Mouse (Mus musculus) cerebellum, postnatal 14 days (tissue): ENCODE results near the gene Adgra1.

Experiments
- DNase-seq, 2 experiments: peaks; one replicate each; pipeline ENCODE4 v3.0.0; 2021; ENCODE audit warnings: mixed read lengths in 2 of 2

The Adgra1 gene

GRCm38 (mm10) chr7:139834036-139834435 is at the start of gene Adgra1:
TSS of gene Adgra1 (plus strand) at chr7:139834174.
- DNase-seq, result peak; percentile 79 to 81

GRCm38 (mm10) chr7:139787382-139787781 is 46.6 kb upstream of the Adgra1 start:
- DNase-seq, result no peak

DNA sequence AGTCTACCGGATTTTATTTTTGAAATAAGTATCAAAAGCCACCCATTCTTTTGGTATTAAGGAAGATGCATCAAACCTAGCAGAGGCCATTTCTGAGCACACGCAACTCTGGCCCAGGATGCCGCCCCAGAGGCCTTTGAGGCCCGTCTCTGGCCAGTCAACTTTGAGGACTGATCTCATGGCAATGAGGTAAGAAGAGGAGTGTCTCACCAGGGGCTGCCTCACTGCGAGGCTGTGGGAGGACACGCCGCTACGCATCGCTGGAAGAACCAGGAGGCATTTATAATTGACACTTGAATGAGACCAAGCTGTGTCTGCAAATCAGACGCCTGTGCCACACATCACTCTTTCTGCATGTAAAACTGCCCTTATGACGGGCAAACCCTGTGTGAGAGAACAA is 45.0 kb upstream of the Adgra1 start:
- DNase-seq, result no peak

- DNase-seq, result no peak
Measured at GRCm38 (mm10) chr7:139789718-139790117, 44.3 kb upstream of the Adgra1 start.

DNA sequence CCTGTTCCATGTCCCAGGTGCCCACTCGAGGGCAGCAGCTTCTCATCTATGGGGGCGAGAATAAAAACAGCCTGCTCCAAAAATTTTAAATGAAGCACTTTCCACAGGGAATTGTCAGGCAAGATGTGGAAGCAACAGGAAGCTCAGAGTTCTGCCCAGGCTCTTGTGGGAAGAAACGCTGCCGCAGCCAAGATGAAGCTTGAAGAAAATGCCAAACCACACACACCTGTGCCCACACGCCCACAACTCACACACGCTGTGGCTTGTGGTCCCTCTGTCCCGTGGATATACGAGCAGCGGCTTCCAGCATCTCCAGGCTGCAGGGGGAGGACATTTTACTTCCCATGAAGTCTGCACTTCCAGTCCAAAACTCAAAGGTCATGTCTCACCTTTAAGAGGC is 42.4 kb upstream of the Adgra1 start:
- peak in 1 of 2 experiments; percentile 34 for DNase-seq

DNA sequence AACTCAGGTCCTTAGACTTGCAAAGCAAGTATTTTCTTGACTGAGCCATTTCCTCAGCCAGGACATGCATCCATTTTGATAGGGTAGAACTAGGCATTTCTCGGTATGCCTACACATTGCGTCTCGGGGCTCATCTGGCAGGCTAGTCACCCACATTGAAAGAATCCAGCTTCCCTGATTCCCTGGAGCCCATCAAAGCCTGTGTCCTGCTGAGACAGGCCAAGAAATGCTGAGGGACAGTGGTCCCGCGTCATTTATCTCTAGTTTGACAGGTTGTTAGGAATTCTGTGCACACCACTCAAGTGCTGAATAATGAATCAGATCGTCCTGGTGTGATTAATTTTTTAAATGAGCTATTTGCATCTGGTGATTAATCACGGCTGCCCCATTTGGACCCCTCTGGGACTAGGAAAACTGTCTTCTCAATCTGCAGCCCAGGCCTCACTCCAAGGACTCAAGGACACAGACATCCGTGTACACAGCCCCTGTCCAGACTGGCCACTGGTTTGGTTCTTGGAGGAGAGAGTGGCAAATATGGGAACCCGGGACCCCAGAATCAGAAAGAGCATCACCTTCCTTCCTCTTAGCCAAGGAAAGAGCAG is 38.9 kb upstream of the Adgra1 start:
- DNase-seq, result no peak

DNA sequence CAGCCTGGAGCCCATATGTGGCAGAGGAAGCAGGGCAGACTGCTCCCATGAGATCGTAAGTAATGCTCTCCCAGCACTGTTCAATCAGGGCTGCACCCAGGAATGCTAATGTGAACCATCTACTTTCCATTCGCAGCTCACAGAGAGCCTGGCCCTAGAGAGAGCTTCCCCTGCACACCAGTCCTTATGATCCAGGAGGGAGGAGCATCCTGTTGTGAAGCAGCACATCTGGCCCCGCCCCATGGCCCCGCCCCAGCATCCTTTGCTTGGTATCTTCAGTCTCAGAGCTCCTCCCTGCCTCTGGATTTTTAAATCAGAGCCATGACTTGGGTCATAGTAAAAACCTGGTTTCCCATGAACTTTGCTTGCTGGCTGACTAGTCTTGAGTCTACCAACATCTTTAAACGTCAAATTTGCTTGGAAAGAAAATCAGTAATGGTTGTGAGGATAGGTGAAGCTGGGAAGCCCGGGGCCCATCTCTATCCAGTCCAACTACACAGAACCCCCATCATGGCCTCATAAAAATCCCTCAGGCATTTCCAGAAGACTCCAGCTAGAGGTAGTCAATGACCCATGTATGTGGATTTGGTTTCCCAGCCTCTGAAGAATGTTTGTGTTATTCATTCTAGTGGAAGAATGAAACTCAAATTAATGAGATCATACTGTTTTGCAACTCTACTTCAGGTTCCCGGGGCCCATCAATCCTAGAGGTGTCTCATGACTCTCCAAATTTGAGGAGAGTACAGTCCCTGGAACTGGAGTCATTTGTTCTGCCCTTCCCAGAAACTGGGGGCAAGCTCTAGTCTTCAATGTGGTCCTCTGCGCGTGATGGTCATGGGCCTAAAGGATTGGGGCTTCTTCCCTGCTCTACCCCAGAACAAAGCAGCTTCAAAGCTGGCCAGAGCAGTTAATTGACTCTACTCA is 36.5 kb upstream of the Adgra1 start:
- no peak for DNase-seq

- DNase-seq, result peak; percentile 15 to 20
Measured at GRCm38 (mm10) chr7:139806175-139806601, 27.8 kb upstream of the Adgra1 start.

DNA sequence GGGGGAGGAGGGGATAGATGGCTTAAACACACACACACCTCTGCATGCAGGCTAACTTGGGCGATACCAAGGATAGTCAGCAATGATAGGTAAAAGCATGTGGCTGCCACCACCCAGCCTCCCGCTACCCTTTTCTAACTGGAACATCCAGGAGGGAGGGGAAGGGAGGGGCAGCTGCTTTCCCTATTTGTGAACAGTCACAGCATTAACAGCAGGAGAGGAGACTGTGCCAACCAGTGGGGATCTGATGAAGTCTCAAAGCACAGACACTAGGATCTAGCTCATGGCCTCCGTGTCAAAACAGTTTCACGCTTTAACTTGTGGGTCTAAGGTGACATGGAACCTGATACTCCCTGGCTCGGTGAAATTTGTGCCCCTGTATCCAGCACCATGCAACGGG is 23.9 kb upstream of the Adgra1 start:
- DNase-seq, result peak in 1 of 2 experiments; percentile 23

- peak; percentile 40 to 62 for DNase-seq
Measured at GRCm38 (mm10) chr7:139811706-139812105, 22.3 kb upstream of the Adgra1 start.

DNA sequence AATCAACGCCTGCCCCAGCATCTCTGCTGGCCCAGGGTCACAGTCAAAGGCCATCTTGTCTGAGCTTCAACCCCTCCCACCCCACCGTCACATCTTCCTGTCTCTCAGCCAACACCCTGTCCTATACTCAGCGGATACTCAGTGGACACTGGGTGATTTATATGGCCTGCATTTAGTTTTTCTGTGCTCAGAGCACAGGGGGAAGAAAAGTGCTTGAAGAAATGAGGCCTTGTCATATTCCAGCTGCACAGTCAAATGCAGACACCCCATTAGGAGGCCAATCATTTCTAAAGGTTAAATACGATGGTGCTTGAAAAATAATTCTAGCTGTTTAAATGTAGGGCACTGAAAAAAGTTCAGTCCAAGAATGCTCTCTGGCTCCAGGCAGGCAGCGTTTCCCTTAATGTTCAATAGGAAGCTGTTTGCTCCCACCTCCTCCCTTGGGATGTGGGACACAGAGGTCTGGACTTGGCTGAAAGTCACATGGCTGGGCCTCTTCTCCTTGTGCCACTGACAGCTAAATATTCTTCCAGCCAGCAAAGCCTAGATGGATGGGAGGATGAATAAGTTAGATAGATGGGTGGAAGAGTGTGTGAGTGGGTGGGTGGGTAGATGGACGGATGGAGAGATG is 20.3 kb upstream of the Adgra1 start:
- DNase-seq, result no peak

DNA sequence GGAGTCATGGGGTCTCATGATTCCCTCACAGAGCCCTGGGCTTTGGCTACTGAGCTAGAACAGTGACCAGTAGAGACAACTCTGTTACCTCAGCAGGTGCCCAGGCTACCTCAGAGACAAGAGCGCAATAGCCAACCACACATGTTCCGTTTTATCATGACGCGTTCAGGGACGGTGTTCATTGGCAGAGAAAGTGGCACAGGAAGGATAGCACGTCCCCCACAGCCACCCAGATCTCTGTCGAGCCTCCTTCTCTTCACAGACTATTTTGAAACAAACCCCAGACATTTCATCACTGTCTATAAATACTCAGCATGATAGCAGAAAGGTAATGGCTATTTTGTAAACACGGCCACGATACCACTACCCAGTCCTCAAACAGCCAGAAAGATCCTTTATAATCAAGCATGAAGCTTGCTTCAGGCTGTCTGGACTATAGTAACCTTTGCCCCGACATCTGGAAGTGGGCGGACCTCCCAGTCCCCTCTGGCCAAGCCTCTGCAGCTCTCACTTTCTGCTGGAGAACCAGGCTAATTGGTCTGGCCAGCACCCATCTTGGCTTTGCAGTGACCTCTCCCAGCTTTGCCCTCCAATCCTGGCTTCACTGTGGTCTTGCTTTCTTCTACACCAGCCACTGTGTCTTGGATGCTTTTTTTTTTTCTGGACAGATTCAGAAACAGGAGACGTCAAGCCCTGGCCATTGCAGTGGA is 11.5 kb upstream of the Adgra1 start:
- DNase-seq, result no peak

- DNase-seq, result no peak
Measured at GRCm38 (mm10) chr7:139827687-139828086, 6.3 kb upstream of the Adgra1 start.

DNA sequence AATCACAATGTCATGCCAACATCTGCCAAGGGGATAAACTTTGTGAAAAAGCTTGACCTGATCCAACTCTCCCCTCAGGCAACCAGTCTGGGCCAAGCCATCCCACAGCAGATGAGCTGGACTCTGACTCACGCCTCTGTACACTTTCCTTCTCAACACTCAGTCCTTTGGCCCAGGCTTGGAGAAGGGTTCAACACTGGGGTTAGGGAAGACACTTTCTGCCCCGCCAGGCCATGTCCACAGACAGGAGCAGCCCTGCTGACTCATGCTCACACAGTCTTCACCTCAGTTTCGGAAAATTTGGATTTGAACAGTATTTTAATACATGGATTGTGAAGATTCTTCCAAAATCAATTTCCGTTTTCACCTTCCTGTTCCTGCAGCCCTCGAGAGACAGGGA is 442 bp upstream of the Adgra1 start:
- peak in 1 of 2 experiments; percentile 24 for DNase-seq

DNA sequence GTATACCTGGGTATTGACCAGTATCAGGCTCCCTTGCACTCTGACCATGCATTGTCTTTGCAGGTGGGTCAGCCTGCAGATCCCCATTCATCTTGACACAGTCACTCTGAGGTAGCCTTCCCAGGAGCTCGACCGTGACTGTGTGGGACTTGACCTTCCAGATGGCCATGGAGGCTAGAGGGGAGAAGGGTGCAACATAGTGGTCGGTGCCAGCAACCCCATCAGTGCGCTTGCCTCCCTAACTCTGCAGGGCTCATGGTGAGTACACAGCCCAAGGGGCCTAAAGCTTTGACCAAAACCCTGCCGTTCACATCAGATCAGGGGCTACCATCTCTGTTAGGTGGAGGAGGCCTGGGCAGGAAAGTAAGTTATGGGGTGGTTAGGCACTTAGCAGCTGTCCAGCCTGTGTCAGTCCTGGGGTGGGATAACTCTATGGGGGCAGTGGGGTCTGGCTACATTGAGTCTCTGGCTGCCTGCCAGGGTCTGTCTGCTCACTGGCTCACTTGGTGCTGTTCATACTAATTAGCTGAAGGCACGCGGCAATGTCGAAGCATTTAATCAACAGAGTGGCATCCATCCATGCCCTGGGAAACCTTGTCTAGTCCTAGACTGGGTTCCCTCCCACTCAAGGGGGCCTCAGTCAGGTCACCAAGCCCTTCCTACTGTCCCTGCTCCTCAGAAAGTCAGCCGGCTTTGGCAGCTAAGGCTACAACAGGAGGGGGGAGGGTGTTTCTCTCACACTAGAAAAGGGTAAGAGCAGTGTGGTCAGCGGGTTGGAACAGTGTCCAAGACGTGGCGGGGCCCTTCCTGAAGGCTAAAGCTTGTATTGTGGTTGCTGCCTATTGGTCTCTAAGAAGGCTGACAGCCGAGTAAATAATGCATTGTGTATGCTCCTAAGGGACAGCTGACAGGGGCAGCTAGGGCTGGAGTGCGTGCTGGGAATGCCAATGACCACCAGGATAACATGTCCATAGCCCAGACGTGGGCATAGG is 1.5 kb downstream of the Adgra1 start:
- DNase-seq, result peak; percentile 39 to 64

GRCm38 (mm10) chr7:139840443-139841168 is 6.6 kb downstream of the Adgra1 start:
- DNase-seq, result no peak

DNA sequence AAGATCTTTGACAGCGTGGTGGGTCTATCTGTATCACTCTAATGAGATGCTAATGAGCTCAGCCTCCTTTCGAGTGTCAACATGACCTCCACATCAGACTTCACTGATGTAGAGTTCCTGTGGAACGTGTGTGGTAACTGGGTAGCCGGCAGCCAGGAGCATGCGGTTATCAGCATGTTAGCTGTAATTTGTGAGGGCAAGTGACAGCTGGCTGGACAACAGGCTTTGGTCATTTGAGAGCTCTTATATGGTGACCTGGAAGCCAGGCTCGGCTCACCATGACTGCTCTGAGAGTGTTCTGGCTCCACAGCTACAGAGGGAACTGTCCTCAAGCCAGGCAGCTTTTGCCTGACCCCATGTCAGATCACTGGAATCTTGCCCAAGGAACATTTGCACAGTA is 8.4 kb downstream of the Adgra1 start:
- peak in 1 of 2 experiments; percentile 21 for DNase-seq

GRCm38 (mm10) chr7:139843140-139843539 is 9.2 kb downstream of the Adgra1 start:
- DNase-seq, result peak in 1 of 2 experiments; percentile 27

DNA sequence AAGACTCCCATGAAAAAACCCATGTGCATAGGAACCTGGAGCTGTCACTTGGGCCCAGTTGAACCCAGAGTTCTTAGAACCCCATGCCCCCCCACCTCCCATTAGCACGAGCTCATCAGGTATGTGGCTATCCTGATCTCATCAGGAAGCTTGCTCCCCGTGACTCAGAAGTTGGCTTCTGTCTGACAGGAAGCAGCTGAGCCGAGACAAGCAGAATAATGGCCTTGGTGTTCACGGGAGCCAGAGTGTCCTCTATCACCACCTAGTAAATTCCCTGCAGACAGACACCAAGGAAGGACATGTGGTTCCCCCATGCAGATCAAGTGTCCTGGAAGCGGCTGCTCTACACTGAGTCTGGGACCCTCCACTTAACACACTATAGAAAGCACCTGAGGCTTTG is 9.8 kb downstream of the Adgra1 start:
- no peak for DNase-seq

DNA sequence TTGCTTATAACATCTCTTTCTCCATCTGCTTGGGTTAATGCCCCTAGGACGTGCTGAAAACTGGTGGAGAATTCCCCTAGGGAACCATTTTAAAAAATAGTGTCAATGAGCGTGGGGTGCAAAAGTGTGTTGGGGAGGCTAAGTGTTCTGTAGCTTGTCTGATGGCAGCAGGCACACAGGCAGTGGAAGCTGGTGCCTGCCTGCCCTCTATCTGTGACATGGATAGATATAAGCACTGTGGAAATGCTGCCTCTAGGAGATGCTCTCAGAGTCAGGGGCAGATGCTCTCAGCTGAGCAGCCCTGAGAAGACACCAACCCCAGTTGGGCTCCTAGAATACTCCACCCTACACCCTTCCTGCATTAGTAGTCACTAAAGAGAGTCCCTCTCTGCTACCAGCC is 11.1 kb downstream of the Adgra1 start:
- DNase-seq, result no peak

DNA sequence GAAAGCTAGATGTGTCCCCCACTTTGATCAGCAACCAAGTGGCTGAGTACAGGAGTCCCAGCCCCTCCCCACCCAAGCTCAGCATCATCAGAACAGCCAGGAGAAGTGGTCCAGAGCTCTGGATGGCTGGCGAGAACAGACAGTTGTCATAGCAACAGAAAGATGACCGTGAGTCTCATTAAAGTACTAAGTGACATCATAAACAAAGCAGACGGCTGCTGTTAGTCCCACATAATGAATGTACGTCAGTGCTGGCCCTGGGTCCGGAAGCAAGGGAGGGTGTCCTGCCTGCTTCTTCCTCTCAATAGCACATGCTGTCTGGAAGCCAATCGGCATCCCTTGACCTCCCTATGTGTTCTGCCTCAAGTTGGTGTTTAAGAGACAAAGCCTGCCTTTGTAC is 16.2 kb downstream of the Adgra1 start:
- peak in 1 of 2 experiments; percentile 22 for DNase-seq
